Mouse (Mus musculus) midbrain, embryonic 16.5 days (tissue): Measurements from ENCODE around the gene Bax. TPM values are rescaled to one million over a fixed set of nuclear protein-coding genes. Genes with fewer than 3 reads are reported as not detected.
A peak's percentile ranks its signal among the peaks of the same experiment; 100 is the strongest.
"Not testable (repeated sequence)": the region's sequence is repeated elsewhere in the genome, so short reads cannot be mapped to it uniquely, and the experiment has no call there.

ENCODE experiments used
- ATAC-seq: fragments of 200-750 bp; cut with Nextera tagmentation; 2 replicates; pipeline ENCODE4 v1.8.0; 2017; ENCODE audit warnings: moderate TSS enrichment
- H3K27ac ChIP-seq: fragments of 300-500 bp; sonication (generic); 2 replicates; pipeline ENCODE4 v1.5.1; 2014; ENCODE audit warnings: mild to moderate bottlenecking, low read length, mixed read lengths
- H3K27me3 ChIP-seq: fragments of 300-500 bp; sonication (generic); 2 replicates; pipeline ENCODE4 v1.6.1; 2014; ENCODE audit warnings: low read depth, low read length, mixed read lengths; ENCODE audit not compliant: control insufficient read depth, insufficient read depth
- H3K36me3 ChIP-seq: fragments of 300-500 bp; sonication (generic); 2 replicates; pipeline ENCODE4 v1.6.1; 2014; ENCODE audit warnings: mild to moderate bottlenecking, low read length, moderate library complexity, mixed read lengths; ENCODE audit not compliant: control insufficient read depth, insufficient read depth
- H3K4me1 ChIP-seq: fragments of 300-500 bp; sonication (generic); 2 replicates; pipeline ENCODE4 v1.6.1; 2014; ENCODE audit warnings: mild to moderate bottlenecking, low read length, mixed read lengths; ENCODE audit not compliant: control insufficient read depth, insufficient read depth
- H3K4me2 ChIP-seq: fragments of 300-500 bp; sonication (generic); 2 replicates; pipeline ENCODE4 v1.6.1; 2014; ENCODE audit warnings: mild to moderate bottlenecking, low read length, mixed read lengths
- H3K4me3 ChIP-seq: fragments of 300-500 bp; sonication (generic); 2 replicates; pipeline ENCODE4 v1.5.1; 2014; ENCODE audit warnings: low read depth, mild to moderate bottlenecking, low read length, moderate library complexity, mixed read lengths
- H3K9ac ChIP-seq: fragments of 300-500 bp; sonication (generic); 2 replicates; pipeline ENCODE4 v1.6.1; 2014; ENCODE audit warnings: low read depth, low read length, mixed read lengths
- H3K9me3 ChIP-seq: fragments of 300-500 bp; sonication (generic); replicated peaks from 2 replicates; pipeline ENCODE4 v1.6.1; 2014; ENCODE audit warnings: mild to moderate bottlenecking, low read length, mixed read lengths; ENCODE audit not compliant: control insufficient read depth, poor library complexity, severe bottlenecking
- WGBS: fragments of 180-500 bp; shearing (Covaris S2); extraction: QIAGEN DNeasy Blood & Tissue Kit; methylation state at CpG from one replicate; pipeline ENCODE4 v1.1.7; 2014; 5-methylcytosine and 5-hydroxymethylcytosine counted together
- polyA plus RNA-seq: library from polyadenylated mRNA; unstranded; fragments of >200 nt; fragmentation: Nextera tagmentation; extraction: Ambion mirVana; gene quantifications from 2 replicates; pipeline ENCODE4 v1.2.1, GENCODE M21; 2015

Bax gene
- polyA plus RNA-seq, 1 experiment from 2014 or later: 232 TPM

- Histone ChIP-seq H3K36me3 (no peaks in the 10 kb centered on the region), H3K27me3 (no peaks in the 10 kb centered on the region), H3K9me3 (no peaks in the 10 kb centered on the region), H3K9ac (no peak within 1 kb of the TSS), H3K27ac (0 out of 2 replicates have a peak within 1 kb of the TSS, but pooled peaks have one; percentile 14), H3K4me1 (peaks cover 15% of the 10 kb centered on the region), H3K4me2 (no peak within 1 kb of the TSS; the same call in 1 of the 2 replicates), H3K4me3 (no peak within 1 kb of the TSS)
- ATAC-seq: no peak
- 84% methylated on average over 12 of the region's 12 CpGs for WGBS
These were observed 20.2 kb upstream of the Bax start, which contains the start of gene Gm45808 for GRCm38 (mm10) chr7:45486761-45487415. Gene Gm45808, minus strand, starts transcription at chr7:45486811.

GRCm38 (mm10) chr7:45486158-45486557 lies 19.5 kb upstream of the Bax start:
- no peak for ATAC-seq
- H3K9me3 ChIP-seq: no peaks in the 10 kb centered on the region
- 85% methylated on average over 7 of the region's 7 CpGs for WGBS

GRCm38 (mm10) chr7:45484985-45485384 lies 18.3 kb upstream of the Bax start:
- not testable (repeated sequence) for H3K4me2 ChIP-seq, H3K27me3 ChIP-seq, H3K27ac ChIP-seq, H3K9ac ChIP-seq, ATAC-seq, H3K36me3 ChIP-seq, H3K4me3 ChIP-seq, H3K9me3 ChIP-seq
- H3K4me1 ChIP-seq: peaks cover 12% of the 10 kb centered on the region
- 93% methylated on average over 5 of the region's 5 CpGs for WGBS

More at GRCm38 (mm10) chr7:45486158-45486557, 19.5 kb upstream of the Bax start:
- H3K27me3 ChIP-seq: no peaks in the 10 kb centered on the region
- H3K4me1 ChIP-seq: peaks cover 15% of the 10 kb centered on the region
- no peak overlapping the region for H3K9ac ChIP-seq
- H3K4me3 ChIP-seq: no peak overlapping the region
- no peak overlapping the region for H3K4me2 ChIP-seq
- H3K27ac ChIP-seq: no peak overlapping the region
- no peaks in the 10 kb centered on the region for H3K36me3 ChIP-seq

GRCm38 (mm10) chr7:45482166-45482565 lies 15.5 kb upstream of the Bax start:
- no peaks in the 10 kb centered on the region for H3K9me3 ChIP-seq
- ATAC-seq: no peak

GRCm38 (mm10) chr7:45481374-45481927 lies 14.8 kb upstream of the Bax start, which contains the start of gene Tulp2:
Gene Tulp2, plus strand, starts transcription at chr7:45481877.
- no peak within 1 kb of the TSS for H3K9ac ChIP-seq
- WGBS: 48% methylated on average over 15 of the region's 15 CpGs
- H3K4me2 ChIP-seq: no peak within 1 kb of the TSS
- H3K4me1 ChIP-seq: no peaks in the 10 kb centered on the region
- peak; percentile 83 for ATAC-seq
- H3K27ac ChIP-seq: no peak within 1 kb of the TSS
- no peaks in the 10 kb centered on the region for H3K27me3 ChIP-seq
- no peaks in the 10 kb centered on the region for H3K9me3 ChIP-seq
- H3K4me3 ChIP-seq: no peak within 1 kb of the TSS
- H3K36me3 ChIP-seq: no peaks in the 10 kb centered on the region

More at GRCm38 (mm10) chr7:45482166-45482565, 15.5 kb upstream of the Bax start:
- Histone ChIP-seq H3K4me2 (no peak overlapping the region), H3K4me1 (no peaks in the 10 kb centered on the region), H3K4me3 (no peak overlapping the region), H3K9ac (no peak overlapping the region), H3K36me3 (no peaks in the 10 kb centered on the region), H3K27me3 (no peaks in the 10 kb centered on the region), H3K27ac (no peak overlapping the region)
- 95% methylated on average over 1 of the region's 1 CpGs for WGBS

- not testable (repeated sequence) for H3K4me3 ChIP-seq, H3K9me3 ChIP-seq, ATAC-seq, H3K4me2 ChIP-seq, H3K4me1 ChIP-seq, H3K36me3 ChIP-seq, H3K27me3 ChIP-seq, H3K9ac ChIP-seq, H3K27ac ChIP-seq
- WGBS: 75% methylated on average over 3 of the region's 4 CpGs
These were observed 13.6 kb upstream of the Bax start for GRCm38 (mm10) chr7:45480310-45480709.

GRCm38 (mm10) chr7:45478774-45479173 lies 12.1 kb upstream of the Bax start:
- Histone ChIP-seq H3K9ac (no peak overlapping the region), H3K4me2 (no peak overlapping the region), H3K4me3 (no peak overlapping the region), H3K27me3 (no peaks in the 10 kb centered on the region), H3K36me3 (no peaks in the 10 kb centered on the region), H3K4me1 (no peaks in the 10 kb centered on the region), H3K27ac (no peak overlapping the region), H3K9me3 (no peaks in the 10 kb centered on the region)
- no peak for ATAC-seq
- WGBS: 93% methylated on average over 7 of the region's 7 CpGs

GRCm38 (mm10) chr7:45477003-45477402 lies 10.3 kb upstream of the Bax start:
- Histone ChIP-seq H3K9me3 (no peaks in the 10 kb centered on the region), H3K4me1 (no peaks in the 10 kb centered on the region), H3K27me3 (no peaks in the 10 kb centered on the region), H3K4me2 (no peak overlapping the region), H3K9ac (no peak overlapping the region), H3K4me3 (no peak overlapping the region), H3K36me3 (no peaks in the 10 kb centered on the region), H3K27ac (no peak overlapping the region)
- WGBS: 8% methylated on average over 3 of the region's 3 CpGs
- ATAC-seq: no peak

- H3K4me2 ChIP-seq: no peak overlapping the region
- H3K27me3 ChIP-seq: no peaks in the 10 kb centered on the region
- 55% methylated on average over 1 of the region's 1 CpGs for WGBS
- H3K9me3 ChIP-seq: no peaks in the 10 kb centered on the region
- H3K4me3 ChIP-seq: no peak overlapping the region
- no peaks in the 10 kb centered on the region for H3K36me3 ChIP-seq
- no peak for ATAC-seq
- H3K27ac ChIP-seq: no peak overlapping the region
- no peaks in the 10 kb centered on the region for H3K4me1 ChIP-seq
- no peak overlapping the region for H3K9ac ChIP-seq
These were observed 9.8 kb upstream of the Bax start for GRCm38 (mm10) chr7:45476453-45476852.
